In genomic region chr17:87784141-87784831, GRCm38 (mm10) we compare ENCODE assay signal across 16 mouse cellular contexts. TPM values are rescaled to one million over a fixed set of nuclear protein-coding genes. Genes with fewer than 3 reads are reported as not detected.
A peak's percentile ranks its signal among the peaks of the same experiment; 100 is the strongest.
DNase-seq lines count a peak whose midpoint lies in the region; ATAC-seq and TF ChIP-seq lines count a peak whose summit lies in the region.
"Had no signal": no experiment of that assay in that cellular context is flagged by ENCODE, and none has a peak within 500 bp of the region (broad histone marks: within the 10 kb centered on the region; RNA-seq: fewer than 3 reads in every experiment).

No protein-coding gene starts in this region.

- H3K36me3 ChIP-seq in midbrain, embryonic 16.5 days (ENCODE audit: control insufficient read depth, insufficient read depth, low read length) = no peaks in the 10 kb centered on the region
- H3K36me3 ChIP-seq: embryonic facial prominence, embryonic 12.5 days; kidney, embryonic 15.5 days; liver, embryonic 12.5 days; midbrain, embryonic 13.5 days; stomach, embryonic 15.5 days had no signal

- no peak for TF ChIP-seq CTCF in left cerebral cortex, adult 2 months (IDR thresholded peaks at IDR 0.05)

- peak overlapping the region; percentile 45; the same call in 1 of the 2 replicates for H3K27ac ChIP-seq in left cerebral cortex, adult 2 months
- no peak overlapping the region for H3K27ac ChIP-seq in midbrain, embryonic 16.5 days (ENCODE audit: low read length)
- H3K27ac ChIP-seq: embryonic facial prominence, embryonic 12.5 days; forebrain, embryonic 13.5 days; kidney, embryonic 15.5 days; liver, embryonic 12.5 days; midbrain, embryonic 13.5 days; stomach, embryonic 15.5 days had no signal

- intact Hi-C loops in left cerebral cortex, adult 2 months (cut with DNase I) = loop anchor here (1.0 to 2.0 kb wide), 2 partner anchors 39 to 58 kb away; no protein-coding TSS in a partner anchor
- intact Hi-C loops in left cerebral cortex, postnatal 4 days (cut with DNase I) = no loop called here

- H3K4me2 ChIP-seq in midbrain, embryonic 16.5 days (ENCODE audit: low read length) = no peak overlapping the region
- H3K4me2 ChIP-seq: embryonic facial prominence, embryonic 12.5 days; forebrain, embryonic 13.5 days; kidney, embryonic 15.5 days; liver, embryonic 12.5 days; midbrain, embryonic 13.5 days; stomach, embryonic 15.5 days had no signal

- H3K9ac ChIP-seq in midbrain, embryonic 16.5 days (ENCODE audit: low read depth, low read length) = no peak overlapping the region
- H3K9ac ChIP-seq: embryonic facial prominence, embryonic 12.5 days; forebrain, embryonic 13.5 days; kidney, embryonic 15.5 days; liver, embryonic 12.5 days; midbrain, embryonic 13.5 days; stomach, embryonic 15.5 days had no signal

- H3K27me3 ChIP-seq in midbrain, embryonic 16.5 days (ENCODE audit: control insufficient read depth, insufficient read depth, low read depth, low read length) = no peaks in the 10 kb centered on the region
- H3K27me3 ChIP-seq: embryonic facial prominence, embryonic 12.5 days; forebrain, embryonic 13.5 days; kidney, embryonic 15.5 days; liver, embryonic 12.5 days; midbrain, embryonic 13.5 days; stomach, embryonic 15.5 days had no signal

- no peak overlapping the region for H3K4me3 ChIP-seq in left cerebral cortex, adult 2 months
- no peak overlapping the region for H3K4me3 ChIP-seq in midbrain, embryonic 16.5 days (ENCODE audit: low read depth, low read length)
- H3K4me3 ChIP-seq: embryonic facial prominence, embryonic 12.5 days; forebrain, embryonic 13.5 days; kidney, embryonic 15.5 days; liver, embryonic 12.5 days; midbrain, embryonic 13.5 days; stomach, embryonic 15.5 days had no signal

- peak; percentile 49 for ATAC-seq in cerebellum, adult (ENCODE audit: insufficient number of reproducible peaks, low FRiP score, low TSS enrichment)
- no peak for ATAC-seq in midbrain, embryonic 16.5 days
- ATAC-seq: forebrain, embryonic 13.5 days; liver, embryonic 12.5 days; midbrain, embryonic 13.5 days had no signal

- DNase-seq in cerebellum, postnatal 4 days (ENCODE audit: low spot score in 2 of 2) = no peak
- peak; percentile 54 to 66 for DNase-seq in left cerebral cortex, adult 2 months (ENCODE audit: extremely low spot score in 1 of 2, low spot score in 2 of 2)
- no peak for DNase-seq in left cerebral cortex, postnatal 4 days
- DNase-seq in frontal cortex, postnatal 10 days (ENCODE audit: low spot score in 2 of 2) = peak; percentile 27 to 51
- DNase-seq in right cerebral cortex, postnatal 25 days = peak; percentile 63
- no peak for DNase-seq in spleen, postnatal 36 days (ENCODE audit: low spot score in 2 of 2)
- DNase-seq: heart, postnatal 14 days; lung, postnatal 36 days had no signal

- WGBS in midbrain, embryonic 16.5 days = 71% methylated on average over 14 of the region's 14 CpGs

- H3K4me1 ChIP-seq in midbrain, embryonic 16.5 days (ENCODE audit: control insufficient read depth, insufficient read depth, low read length) = no peaks in the 10 kb centered on the region
- H3K4me1 ChIP-seq: embryonic facial prominence, embryonic 12.5 days; forebrain, embryonic 13.5 days; kidney, embryonic 15.5 days; liver, embryonic 12.5 days; midbrain, embryonic 13.5 days; stomach, embryonic 15.5 days had no signal

- H3K9me3 ChIP-seq in midbrain, embryonic 16.5 days (replicated peaks; ENCODE audit: control insufficient read depth, low read length, poor library complexity, severe bottlenecking) = no peaks in the 10 kb centered on the region; the same call in 1 of the 2 replicates
- H3K9me3 ChIP-seq: embryonic facial prominence, embryonic 12.5 days; forebrain, embryonic 13.5 days; kidney, embryonic 15.5 days; liver, embryonic 12.5 days; midbrain, embryonic 13.5 days; stomach, embryonic 15.5 days had no signal

RNA-seq across cellular contexts. Expression of gene Kcnk12, which starts 13.5 kb away (rescaled TPM):
- 10 to 100 TPM; 31.2 to 32.9 TPM for total RNA-seq in left cerebral cortex, adult 2 months (2021)
- 10 to 100 TPM; 15.4 to 16.6 TPM for total RNA-seq in left cerebral cortex, postnatal 4 days (2021)
- 0.63 and 0.65 TPM in 2 replicates for polyA plus RNA-seq in midbrain, embryonic 16.5 days (2015; fragmentation: Nextera tagmentation; extraction: Ambion mirVana)
- total RNA-seq: heart, postnatal 14 days had no signal
- polyA plus RNA-seq: kidney, embryonic 15.5 days had no signal

Comparison
In these comparisons a context has a peak if more than half of its experiments do, and no peak if none do; other contexts are left out.
1. DNase-seq: peak in left cerebral cortex, adult 2 months (2 of 2), frontal cortex, postnatal 10 days (2 of 2) and right cerebral cortex, postnatal 25 days (single experiment); none in cerebellum, postnatal 4 days (0 of 2), left cerebral cortex, postnatal 4 days (single experiment) and spleen, postnatal 36 days (0 of 2).